Mouse (Mus musculus): ENCODE data around the gene Cytip.

GRCm38 (mm10) chr2:58192160-58192559 is 3.2 kb downstream of the Cytip start:
- TF ChIP-seq CTCF (IDR thresholded peaks at IDR 0.05; ENCODE audit: extremely low read depth, insufficient read length, insufficient replicate concordance, low read depth, low read length): no peak
- no peak for TF ChIP-seq POLR2A (IDR thresholded peaks at IDR 0.05; ENCODE audit: low read depth, low read length)
